Mouse (Mus musculus) layer of hippocampus, postnatal 36 days (tissue): ENCODE measurements around the gene Vmn1r89. TPM values are rescaled to one million over a fixed set of nuclear protein-coding genes. Genes with fewer than 3 reads are reported as not detected.

Experiments used
- DNase-seq, 2 experiments: peaks; one replicate each; pipeline ENCODE4 v3.0.0; 2022
- total RNA-seq, 2 experiments: library from RNA; stranded (reverse); gene quantifications; 2 replicates each; pipeline ENCODE4 v1.2.3; 2021

Gene Vmn1r89
- not detected for total RNA-seq

GRCm38 (mm10) chr7:13212720-13213119 lies at the start of gene Vmn1r89:
Vmn1r89 (plus strand) TSS chr7:13213020.
- DNase-seq = no peak

- no peak for DNase-seq
Observed at GRCm38 (mm10) chr7:13260746-13261700, 48.2 kb downstream of the Vmn1r89 start.

- no peak for DNase-seq
Observed at GRCm38 (mm10) chr7:13263851-13264250, 51.0 kb downstream of the Vmn1r89 start.

- no peak for DNase-seq
Observed at GRCm38 (mm10) chr7:13264396-13264795, 51.6 kb downstream of the Vmn1r89 start.

- no peak for DNase-seq
Observed at GRCm38 (mm10) chr7:13268749-13269260, 56.0 kb downstream of the Vmn1r89 start.

- no peak for DNase-seq
Observed at GRCm38 (mm10) chr7:13269394-13269793, 56.6 kb downstream of the Vmn1r89 start.

Other genes with a start within 250 kb of the Vmn1r89 start
- gene Zfp324, start 247.2 kb upstream of the Vmn1r89 start, total RNA-seq = 10 to 100 TPM; 11.6 to 13.1 TPM
- gene Zfp446, start 235.2 kb upstream of the Vmn1r89 start, total RNA-seq = 1 to 10 TPM; 8.6 to 9.3 TPM
- gene Slc27a5, start 214.8 kb upstream of the Vmn1r89 start, total RNA-seq = under 1 TPM in 1 of 2 experiments, not detected in 1; 0.20 TPM
- gene Trim28, start 213.9 kb upstream of the Vmn1r89 start, total RNA-seq = 100 to 1,000 TPM; 235 to 241 TPM
- 10 to 100 TPM; 33.6 to 37.8 TPM for gene Zbtb45, start 203.0 kb upstream of the Vmn1r89 start, total RNA-seq
- gene Chmp2a, start 178.2 kb upstream of the Vmn1r89 start, total RNA-seq = 100 to 1,000 TPM; 137 to 146 TPM
- gene Ube2m, start 174.7 kb upstream of the Vmn1r89 start, total RNA-seq = 100 to 1,000 TPM; 193 TPM
- 10 to 100 TPM; 14.3 to 17.6 TPM for gene Mzf1, start 158.3 kb upstream of the Vmn1r89 start, total RNA-seq
- not detected for gene Vmn1r85, start 117.8 kb upstream of the Vmn1r89 start, total RNA-seq
- gene Vmn1r86, start 93.1 kb upstream of the Vmn1r89 start, total RNA-seq = not detected
- gene Vmn1r87, start 72.9 kb upstream of the Vmn1r89 start, total RNA-seq = not detected
- gene Vmn1r88, start 53.5 kb upstream of the Vmn1r89 start, total RNA-seq = under 1 TPM; 0.13 to 0.17 TPM
- gene Lig1, start 64.3 kb downstream of the Vmn1r89 start, total RNA-seq = 1 to 10 TPM; 5.6 to 5.8 TPM
- 10 to 100 TPM; 15.0 to 16.8 TPM for gene Zswim9, start 65.7 kb downstream of the Vmn1r89 start, total RNA-seq
- under 1 TPM; 0.30 to 0.46 TPM for gene Pla2g4c, start 111.6 kb downstream of the Vmn1r89 start, total RNA-seq
- gene Cabp5, start 185.1 kb downstream of the Vmn1r89 start, total RNA-seq = under 1 TPM in 1 of 2 experiments, not detected in 1; 0.50 TPM
- not detected for gene Bsph1, start 237.8 kb downstream of the Vmn1r89 start, total RNA-seq